Mouse (Mus musculus): ENCODE results near the gene Rdh8.

The Rdh8 gene

GRCm38 (mm10) chr9:20837184-20837947 is 19.1 kb downstream of the Rdh8 start:
- DNase-seq (ENCODE audit: low spot score): no peak

GRCm38 (mm10) chr9:20838931-20839330 is 20.6 kb downstream of the Rdh8 start:
- no peak for DNase-seq (ENCODE audit: low spot score)

GRCm38 (mm10) chr9:20842211-20842610 is 23.9 kb downstream of the Rdh8 start:
- DNase-seq (ENCODE audit: low spot score): no peak

- no peak for DNase-seq (ENCODE audit: low spot score)
Observed at GRCm38 (mm10) chr9:20842670-20843069, 24.4 kb downstream of the Rdh8 start.

- no peak for DNase-seq (ENCODE audit: low spot score)
Observed at GRCm38 (mm10) chr9:20850179-20850578, 31.9 kb downstream of the Rdh8 start.

- DNase-seq (ENCODE audit: low spot score): peak; percentile 67
Observed at GRCm38 (mm10) chr9:20857131-20857530, 38.8 kb downstream of the Rdh8 start.

GRCm38 (mm10) chr9:20859926-20860325 is 41.6 kb downstream of the Rdh8 start:
- DNase-seq (ENCODE audit: low spot score): no peak

GRCm38 (mm10) chr9:20861821-20862220 is 43.5 kb downstream of the Rdh8 start:
- DNase-seq (ENCODE audit: low spot score): no peak

GRCm38 (mm10) chr9:20862225-20862624 is 43.9 kb downstream of the Rdh8 start:
- no peak for DNase-seq (ENCODE audit: low spot score)

GRCm38 (mm10) chr9:20866879-20867278 is 48.6 kb downstream of the Rdh8 start:
- peak; percentile 74 for DNase-seq (ENCODE audit: low spot score)

GRCm38 (mm10) chr9:20868448-20869001 is 50.2 kb downstream of the Rdh8 start, which contains the start of gene A230050P20Rik:
Gene A230050P20Rik (plus strand): TSS chr9:20868642.
- DNase-seq (ENCODE audit: low spot score): no peak

GRCm38 (mm10) chr9:20869246-20869645 is 50.9 kb downstream of the Rdh8 start:
- no peak for DNase-seq (ENCODE audit: low spot score)

GRCm38 (mm10) chr9:20870211-20871173 is 52.2 kb downstream of the Rdh8 start:
- DNase-seq (ENCODE audit: low spot score): no peak

GRCm38 (mm10) chr9:20872991-20873390 is 54.7 kb downstream of the Rdh8 start:
- DNase-seq (ENCODE audit: low spot score): no peak

GRCm38 (mm10) chr9:20873521-20873920 is 55.2 kb downstream of the Rdh8 start:
- no peak for DNase-seq (ENCODE audit: low spot score)

- no peak for DNase-seq (ENCODE audit: low spot score)
Observed at GRCm38 (mm10) chr9:20875021-20875790, 56.9 kb downstream of the Rdh8 start.
